15 mouse cellular contexts compared by ENCODE assay signal in the genomic region with DNA sequence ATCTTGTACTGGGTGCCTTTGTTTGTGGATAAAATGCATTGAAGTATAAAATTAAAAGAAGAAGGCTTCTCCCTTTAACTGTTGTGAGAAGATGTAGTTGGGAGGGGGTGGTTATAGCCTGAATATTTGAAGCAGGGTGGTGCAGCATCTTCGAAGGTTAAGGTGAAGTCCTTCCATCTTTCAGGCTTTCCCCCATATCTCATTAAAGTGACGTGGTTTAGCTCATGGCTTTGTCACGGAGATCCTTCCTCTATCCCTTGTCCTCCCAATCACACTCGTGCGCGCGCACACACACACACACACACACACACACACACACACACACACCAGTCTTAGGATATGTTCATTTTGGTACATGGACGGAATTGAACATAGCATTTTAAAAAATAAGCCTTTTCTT. TPM values are rescaled to one million over a fixed set of nuclear protein-coding genes. Genes with fewer than 3 reads are reported as not detected.
DNase-seq lines count a peak whose midpoint lies in the region; ATAC-seq and TF ChIP-seq lines count a peak whose summit lies in the region.
"Had no signal": no experiment of that assay in that cellular context is flagged by ENCODE, and none has a peak within 500 bp of the region (broad histone marks: within the 10 kb centered on the region; RNA-seq: fewer than 3 reads in every experiment).

No protein-coding gene starts in this region.

- H3K9me3 ChIP-seq in heart, embryonic 15.5 days (replicated peaks) = no peaks in the 10 kb centered on the region
- no peaks in the 10 kb centered on the region for H3K9me3 ChIP-seq in forebrain, embryonic 12.5 days
- H3K9me3 ChIP-seq in limb, embryonic 14.5 days (ENCODE audit: control insufficient read depth, low read length) = no peaks in the 10 kb centered on the region
- H3K9me3 ChIP-seq: kidney, embryonic 15.5 days; stomach, embryonic 15.5 days had no signal

- intact Hi-C loops in heart, postnatal 10 days (cut with DNase I) = loop anchor here (5.0 kb wide), 1 partner anchor 261 kb away; no protein-coding TSS in a partner anchor
- intact Hi-C loops in left cerebral cortex, adult 2 months (cut with DNase I) = loop anchor here (5.0 kb wide), 1 partner anchor 176 kb away; no protein-coding TSS in a partner anchor

- no peak for TF ChIP-seq POLR2A in brain, embryonic 14.5 days (IDR thresholded peaks at IDR 0.05; ENCODE audit: borderline replicate concordance, extremely low read depth, insufficient read depth, insufficient read length, poor library complexity, severe bottlenecking)
- no peak for TF ChIP-seq POLR2A in limb, embryonic 14.5 days (IDR thresholded peaks at IDR 0.05; ENCODE audit: borderline replicate concordance, extremely low read depth, insufficient read depth, insufficient read length)

- peak overlapping the region; percentile 97; the same call in 1 of the 2 replicates for H3K4me3 ChIP-seq in heart, embryonic 15.5 days
- H3K4me3 ChIP-seq in forebrain, embryonic 12.5 days (replicated peaks) = peak overlapping the region; percentile 88
- peak overlapping the region; percentile 93 for H3K4me3 ChIP-seq in limb, embryonic 14.5 days (replicated peaks; ENCODE audit: low read length)
- H3K4me3 ChIP-seq in left cerebral cortex, adult 2 months = no peak overlapping the region

- TF ChIP-seq CTCF in brain, embryonic 14.5 days (IDR thresholded peaks at IDR 0.05; ENCODE audit: borderline replicate concordance, extremely low read depth, insufficient read depth, insufficient read length) = no peak
- TF ChIP-seq CTCF in left cerebral cortex, adult 2 months (IDR thresholded peaks at IDR 0.05) = no peak

- H3K36me3 ChIP-seq in heart, embryonic 15.5 days = no peaks in the 10 kb centered on the region
- peaks cover 16% of the 10 kb centered on the region for H3K36me3 ChIP-seq in forebrain, embryonic 12.5 days (replicated peaks)
- peaks cover 17% of the 10 kb centered on the region for H3K36me3 ChIP-seq in limb, embryonic 14.5 days (ENCODE audit: control insufficient read depth, insufficient read depth, low read length)
- H3K36me3 ChIP-seq: kidney, embryonic 15.5 days; stomach, embryonic 15.5 days had no signal

- H3K9ac ChIP-seq in heart, embryonic 15.5 days = no peak overlapping the region
- H3K9ac ChIP-seq in forebrain, embryonic 12.5 days = peak overlapping the region; percentile 99
- peak overlapping the region; percentile 97; the same call in 1 of the 2 replicates for H3K9ac ChIP-seq in limb, embryonic 14.5 days (ENCODE audit: low read depth, low read length, severe bottlenecking)
- H3K9ac ChIP-seq: kidney, embryonic 15.5 days had no signal

- H3K27me3 ChIP-seq in heart, embryonic 15.5 days = no peaks in the 10 kb centered on the region
- H3K27me3 ChIP-seq in forebrain, embryonic 12.5 days = no peaks in the 10 kb centered on the region
- no peaks in the 10 kb centered on the region for H3K27me3 ChIP-seq in limb, embryonic 14.5 days (ENCODE audit: control insufficient read depth, insufficient read depth, low read length)

- 63% methylated on average over 8 of the region's 8 CpGs for WGBS in heart, embryonic 15.5 days
- 53% methylated on average over 8 of the region's 8 CpGs for WGBS in forebrain, embryonic 12.5 days
- WGBS in limb, embryonic 14.5 days = 80% methylated on average over 8 of the region's 8 CpGs

- peak overlapping the region; percentile 96 for H3K4me2 ChIP-seq in heart, embryonic 15.5 days
- peak overlapping the region; percentile 94 for H3K4me2 ChIP-seq in forebrain, embryonic 12.5 days
- H3K4me2 ChIP-seq in limb, embryonic 14.5 days (replicated peaks; ENCODE audit: low read depth, low read length, severe bottlenecking) = peak overlapping the region; percentile 98

- peaks cover 16% of the 10 kb centered on the region; the same call in 1 of the 2 replicates for H3K4me1 ChIP-seq in heart, embryonic 15.5 days (replicated peaks)
- peaks cover 48% of the 10 kb centered on the region for H3K4me1 ChIP-seq in forebrain, embryonic 12.5 days
- peaks cover 14% of the 10 kb centered on the region for H3K4me1 ChIP-seq in limb, embryonic 14.5 days (ENCODE audit: control insufficient read depth, insufficient read depth, low read length)

- no peak overlapping the region for H3K27ac ChIP-seq in heart, embryonic 15.5 days
- no peak overlapping the region; the same call in 1 of the 2 replicates for H3K27ac ChIP-seq in forebrain, embryonic 12.5 days
- H3K27ac ChIP-seq in limb, embryonic 14.5 days (replicated peaks; ENCODE audit: low read depth, low read length) = no peak overlapping the region
- H3K27ac ChIP-seq in left cerebral cortex, adult 2 months = no peak overlapping the region
- H3K27ac ChIP-seq: kidney, embryonic 15.5 days; stomach, embryonic 15.5 days had no signal

- DNase-seq in heart, postnatal 10 days = no peak
- peak; percentile 75 for DNase-seq in brain, embryonic 14.5 days (ENCODE audit: low read depth)
- DNase-seq in limb, embryonic 14.5 days (ENCODE audit: low spot score) = no peak
- DNase-seq in right cerebral cortex, postnatal 10 days (ENCODE audit: low spot score in 2 of 2) = no peak
- DNase-seq in left cerebral cortex, adult 2 months (ENCODE audit: extremely low spot score in 1 of 2, low spot score in 2 of 2) = no peak
- no peak for DNase-seq in urinary bladder, postnatal 4 days (ENCODE audit: low spot score in 2 of 2)
- DNase-seq: adrenal gland, postnatal 25 days; cerebellum, adult 18-20 months; gastrocnemius, postnatal 25 days had no signal

- ATAC-seq in heart, embryonic 15.5 days (replicated peaks; ENCODE audit: insufficient number of reproducible peaks, insufficient read depth, low FRiP score, low read depth) = no peak
- ATAC-seq in forebrain, embryonic 12.5 days (ENCODE audit: low FRiP score) = no peak
- no peak for ATAC-seq in limb, embryonic 14.5 days (ENCODE audit: low FRiP score, low read depth)
- ATAC-seq: lung, postnatal 0 days; Patski had no signal

RNA-seq across cellular contexts. Expression of a gene that starts 3.3 kb away (rescaled TPM):
- polyA plus RNA-seq in heart, embryonic 15.5 days (2015; fragmentation: Nextera tagmentation; extraction: Ambion mirVana) = 43.4 and 57.5 TPM in 2 replicates
- total RNA-seq in heart, postnatal 10 days (2021) = 10 to 100 TPM; 19.6 to 22.9 TPM
- 63.0 and 67.3 TPM in 2 replicates for polyA plus RNA-seq in brain, embryonic 14.5 days (2012; rRNA removed)
- 165 and 177 TPM in 2 replicates for polyA plus RNA-seq in forebrain, embryonic 12.5 days (2016; fragmentation: Nextera tagmentation; extraction: Ambion mirVana)
- 37.8 and 38.8 TPM in 2 replicates for polyA plus RNA-seq in limb, embryonic 14.5 days (2012; rRNA removed)
- 79.5 and 92.9 TPM in 2 replicates for polyA plus RNA-seq in limb, embryonic 14.5 days (2014; fragmentation: Nextera tagmentation; extraction: Ambion mirVana)
- 10 to 100 TPM; 30.7 to 32.8 TPM for total RNA-seq in left cerebral cortex, adult 2 months (2021)
